Mouse (Mus musculus) limb, embryonic 13.5 days (tissue): ENCODE results near the gene Derl2. TPM values are rescaled to one million over a fixed set of nuclear protein-coding genes. Genes with fewer than 3 reads are reported as not detected.

Experiments used
- ATAC-seq: fragments of 200-750 bp; cut with Nextera tagmentation; 2 replicates; pipeline ENCODE4 v1.8.0; 2017; ENCODE audit warnings: low read depth, moderate number of reproducible peaks, moderate TSS enrichment; ENCODE audit not compliant: low FRiP score
- H3K27ac ChIP-seq: fragments of 300-500 bp; sonication (generic); 2 replicates; pipeline ENCODE4 v1.5.1; 2015; ENCODE audit warnings: inconsistent platforms, mild to moderate bottlenecking, moderate library complexity
- H3K27me3 ChIP-seq: fragments of 300-500 bp; sonication (generic); 2 replicates; pipeline ENCODE4 v1.6.1; 2015; ENCODE audit warnings: mild to moderate bottlenecking, inconsistent platforms
- H3K36me3 ChIP-seq: fragments of 300-500 bp; sonication (generic); 2 replicates; pipeline ENCODE4 v1.6.1; 2015; ENCODE audit warnings: inconsistent platforms, mild to moderate bottlenecking, moderate library complexity
- H3K4me1 ChIP-seq: fragments of 300-500 bp; sonication (generic); 2 replicates; pipeline ENCODE4 v1.6.1; 2015; ENCODE audit warnings: inconsistent platforms
- H3K4me2 ChIP-seq: fragments of 300-500 bp; sonication (generic); replicated peaks from 2 replicates; pipeline ENCODE4 v1.6.1; 2015; ENCODE audit warnings: inconsistent platforms, mild to moderate bottlenecking, moderate library complexity
- H3K4me3 ChIP-seq: fragments of 300-500 bp; sonication (generic); 2 replicates; pipeline ENCODE4 v1.5.1; 2015; ENCODE audit warnings: moderate library complexity, mild to moderate bottlenecking, inconsistent platforms
- H3K9ac ChIP-seq: fragments of 300-500 bp; sonication (generic); 2 replicates; pipeline ENCODE4 v1.6.1; 2015; ENCODE audit warnings: mild to moderate bottlenecking, inconsistent platforms
- H3K9me3 ChIP-seq: fragments of 300-500 bp; sonication (generic); 2 replicates; pipeline ENCODE4 v1.6.1; 2016; ENCODE audit warnings: inconsistent platforms
- WGBS: fragments of 180-500 bp; shearing (Covaris S2); methylation state at CpG from one replicate; pipeline ENCODE4 v1.1.7; 2015; 5-methylcytosine and 5-hydroxymethylcytosine counted together
- polyA plus RNA-seq: library from polyadenylated mRNA; unstranded; fragments of >200 nt; fragmentation: Nextera tagmentation; extraction: Ambion mirVana; gene quantifications from 2 replicates; pipeline ENCODE4 v1.2.1, GENCODE M21; 2015

Gene Derl2
- 44.2 and 49.3 TPM in 2 replicates for polyA plus RNA-seq

DNA sequence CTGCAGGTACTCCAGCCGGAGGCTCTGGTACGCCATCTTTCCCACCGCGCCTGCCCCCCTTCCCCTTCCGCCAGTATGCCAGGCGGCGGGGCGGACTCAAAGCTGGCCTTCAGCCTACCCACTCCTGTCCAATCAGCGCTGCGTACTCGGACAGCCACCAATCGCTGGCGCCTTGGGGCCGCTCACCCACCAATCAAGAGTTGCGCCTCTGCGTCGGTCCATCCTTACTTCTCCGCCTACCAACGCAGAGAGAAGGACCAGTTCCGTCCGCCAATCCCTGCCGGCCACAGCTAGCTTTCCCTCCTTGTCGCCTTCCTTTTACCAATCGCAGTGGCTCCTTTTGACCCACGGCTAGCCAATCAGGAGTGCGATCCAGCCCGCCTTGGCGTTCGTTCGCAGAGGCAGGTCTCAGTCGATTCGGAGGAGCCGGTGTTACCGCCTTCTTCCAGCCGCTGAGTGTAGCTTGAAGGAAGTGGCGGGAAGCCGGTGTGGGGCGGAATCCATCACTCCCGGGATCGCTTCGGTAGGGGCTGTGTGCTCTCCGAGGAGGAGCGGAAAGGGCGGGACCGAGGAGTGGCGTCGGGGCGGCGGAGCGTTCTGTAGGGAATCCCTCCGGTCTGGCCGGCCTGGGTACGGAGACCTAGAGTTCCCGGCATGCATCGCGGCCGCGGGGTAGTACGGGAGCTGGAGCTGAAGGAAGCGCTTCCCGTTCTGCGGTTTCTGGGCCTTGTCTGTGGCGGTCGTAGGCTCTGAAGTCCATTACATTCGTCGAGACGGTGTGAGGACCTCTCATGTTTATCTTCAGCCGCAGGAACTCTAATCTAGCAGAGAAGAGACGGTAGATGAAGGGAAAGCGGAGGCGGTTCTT lies at the start of gene Derl2, which contains the start of gene Mis12:
TSS of gene Derl2 (minus strand) at position 641 of the 868 bp plus-strand sequence.
TSS of gene Mis12 (plus strand) at position 411 of the 868 bp plus-strand sequence.
- Histone ChIP-seq H3K4me1 (peaks cover 26% of the 10 kb centered on the region), H3K27me3 (no peaks in the 10 kb centered on the region), H3K4me2 (peak within 1 kb of the TSS; percentile 92), H3K27ac (peak within 1 kb of the TSS; percentile 92), H3K36me3 (peaks cover 28% of the 10 kb centered on the region), H3K9ac (peak within 1 kb of the TSS; percentile 89), H3K4me3 (peak within 1 kb of the TSS; percentile 91), H3K9me3 (no peaks in the 10 kb centered on the region)
- WGBS, result under 1% methylated on average over 62 of the region's 71 CpGs
- ATAC-seq, result peak; percentile 100

- Histone ChIP-seq H3K27ac (no peak overlapping the region), H3K9ac (no peak overlapping the region), H3K36me3 (no peaks in the 10 kb centered on the region), H3K4me2 (no peak overlapping the region), H3K27me3 (no peaks in the 10 kb centered on the region), H3K9me3 (no peaks in the 10 kb centered on the region), H3K4me1 (no peaks in the 10 kb centered on the region), H3K4me3 (no peak overlapping the region)
- ATAC-seq, result no peak
- 0% methylated on average over 1 of the region's 1 CpGs for WGBS
Measured at GRCm38 (mm10) chr11:71052554-71052953, 32.9 kb upstream of the Derl2 start.

DNA sequence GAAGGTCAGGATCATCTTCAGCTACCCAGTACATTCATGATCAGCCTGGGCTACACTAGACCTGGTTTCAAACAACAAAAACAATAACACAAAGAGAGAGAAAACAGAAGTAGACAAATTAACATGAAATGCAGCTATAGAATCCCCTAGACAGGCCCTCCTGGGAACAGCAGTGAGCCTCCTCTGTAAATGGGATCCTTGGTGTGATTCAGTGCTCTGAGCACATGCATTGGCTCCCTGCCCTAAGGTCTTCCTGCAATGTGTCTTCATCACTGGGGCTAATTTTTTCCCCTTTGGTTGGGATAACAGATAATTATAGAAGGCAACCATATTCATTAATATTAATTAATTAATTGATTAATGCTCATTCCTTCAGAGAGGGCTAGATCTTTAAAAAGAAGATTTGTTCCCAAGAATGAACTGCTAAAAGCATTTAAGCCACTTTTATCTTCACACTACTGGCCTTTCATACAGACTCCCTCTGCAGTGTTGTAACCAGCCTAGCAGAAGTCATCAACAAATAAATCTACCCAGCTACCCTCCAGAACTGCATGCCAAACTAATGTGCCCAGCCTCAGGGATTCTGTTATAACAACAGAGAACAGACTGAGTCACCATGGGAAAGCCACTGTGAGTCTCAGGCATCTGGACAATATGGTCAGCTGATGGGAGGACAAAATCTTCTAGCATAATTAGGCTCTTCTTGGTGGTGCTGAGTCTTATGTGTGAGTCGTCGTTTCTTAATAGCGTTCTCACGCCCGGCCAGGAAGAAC lies 20.1 kb upstream of the Derl2 start:
- no peak for ATAC-seq
- Histone ChIP-seq H3K4me2 (no peak overlapping the region), H3K27me3 (no peaks in the 10 kb centered on the region), H3K4me1 (no peaks in the 10 kb centered on the region), H3K36me3 (no peaks in the 10 kb centered on the region), H3K27ac (no peak overlapping the region), H3K9me3 (no peaks in the 10 kb centered on the region), H3K4me3 (no peak overlapping the region), H3K9ac (no peak overlapping the region)
- 96% methylated on average over 5 of the region's 5 CpGs for WGBS

DNA sequence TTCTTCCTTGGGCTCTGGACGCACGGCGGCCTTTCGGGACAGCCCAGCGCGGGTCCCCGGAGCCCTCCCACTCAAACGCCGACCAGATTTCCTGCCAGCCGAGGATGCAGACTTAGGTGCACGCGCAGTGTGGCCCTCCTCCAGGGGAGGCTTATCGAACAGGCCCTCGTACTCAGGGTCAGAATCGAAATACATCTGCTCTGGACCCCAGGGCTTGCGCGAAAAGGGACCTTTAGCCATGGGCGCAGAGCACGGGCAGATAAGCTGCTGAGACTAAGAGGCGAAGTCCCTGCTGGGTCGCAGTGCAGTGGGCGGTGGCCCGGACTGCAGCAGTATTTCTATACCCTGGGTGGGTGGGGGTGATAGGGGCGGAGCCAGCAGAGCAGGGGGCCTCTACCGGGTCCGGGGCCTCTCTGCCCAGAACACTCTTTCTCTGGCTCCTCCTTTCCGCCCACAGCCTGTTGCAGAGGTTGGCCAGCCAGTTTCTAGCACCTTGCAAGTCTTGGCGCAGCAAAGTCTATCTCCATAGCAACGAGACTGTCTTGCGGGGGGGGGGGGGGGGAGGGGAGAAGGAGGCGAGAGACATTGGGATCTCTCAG lies 13.6 kb upstream of the Derl2 start, which contains the start of gene 6330403K07Rik:
TSS of gene 6330403K07Rik (minus strand) at position 351 of the 599 bp plus-strand sequence.
- peak within 1 kb of the TSS; percentile 93 for H3K27ac ChIP-seq
- peaks cover 10% of the 10 kb centered on the region for H3K36me3 ChIP-seq
- H3K4me1 ChIP-seq, result peaks cover 19% of the 10 kb centered on the region
- WGBS, result 0% methylated on average over 27 of the region's 31 CpGs
- ATAC-seq, result peak; percentile 98
- H3K9ac ChIP-seq, result peak within 1 kb of the TSS; percentile 92
- H3K9me3 ChIP-seq, result no peaks in the 10 kb centered on the region
- peak within 1 kb of the TSS; percentile 75 for H3K4me2 ChIP-seq
- H3K27me3 ChIP-seq, result no peaks in the 10 kb centered on the region
- peak within 1 kb of the TSS; percentile 73 for H3K4me3 ChIP-seq

GRCm38 (mm10) chr11:71032491-71033162 lies 13.0 kb upstream of the Derl2 start:
- Histone ChIP-seq H3K36me3 (peaks cover 16% of the 10 kb centered on the region), H3K27me3 (no peaks in the 10 kb centered on the region), H3K4me3 (peak overlapping the region; percentile 73), H3K4me2 (peak overlapping the region; percentile 75), H3K27ac (peak overlapping the region; percentile 93), H3K9ac (peak overlapping the region; percentile 92), H3K4me1 (peaks cover 19% of the 10 kb centered on the region), H3K9me3 (no peaks in the 10 kb centered on the region)
- ATAC-seq, result peak; percentile 20; the same call in 1 of the 2 replicates
- 5% methylated on average over 26 of the region's 26 CpGs for WGBS

DNA sequence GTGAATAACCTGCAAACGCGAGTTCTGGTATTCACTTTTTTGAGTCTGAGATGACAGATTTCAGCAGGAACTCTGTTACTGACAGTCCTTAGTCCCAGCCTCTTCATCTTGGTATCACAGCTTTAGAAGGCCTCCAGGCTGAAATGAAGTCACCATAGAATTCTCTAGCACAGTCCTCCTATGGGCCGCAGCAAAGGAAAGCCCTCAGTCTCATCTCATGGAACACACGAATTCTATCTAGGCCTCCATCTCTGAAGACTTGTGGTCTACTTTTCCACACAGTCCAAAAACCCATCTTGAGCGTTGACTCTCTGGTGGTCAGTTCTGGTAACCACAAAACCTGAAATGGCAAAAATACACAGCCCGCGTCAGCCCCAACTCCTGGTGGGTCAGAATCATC lies 12.4 kb upstream of the Derl2 start:
- Histone ChIP-seq H3K4me3 (peak overlapping the region; percentile 73), H3K9ac (peak overlapping the region; percentile 92), H3K4me2 (peak overlapping the region; percentile 75), H3K27ac (peak overlapping the region; percentile 93), H3K36me3 (peaks cover 22% of the 10 kb centered on the region), H3K4me1 (peaks cover 19% of the 10 kb centered on the region), H3K9me3 (no peaks in the 10 kb centered on the region), H3K27me3 (no peaks in the 10 kb centered on the region)
- WGBS, result 58% methylated on average over 7 of the region's 7 CpGs
- ATAC-seq, result no peak

DNA sequence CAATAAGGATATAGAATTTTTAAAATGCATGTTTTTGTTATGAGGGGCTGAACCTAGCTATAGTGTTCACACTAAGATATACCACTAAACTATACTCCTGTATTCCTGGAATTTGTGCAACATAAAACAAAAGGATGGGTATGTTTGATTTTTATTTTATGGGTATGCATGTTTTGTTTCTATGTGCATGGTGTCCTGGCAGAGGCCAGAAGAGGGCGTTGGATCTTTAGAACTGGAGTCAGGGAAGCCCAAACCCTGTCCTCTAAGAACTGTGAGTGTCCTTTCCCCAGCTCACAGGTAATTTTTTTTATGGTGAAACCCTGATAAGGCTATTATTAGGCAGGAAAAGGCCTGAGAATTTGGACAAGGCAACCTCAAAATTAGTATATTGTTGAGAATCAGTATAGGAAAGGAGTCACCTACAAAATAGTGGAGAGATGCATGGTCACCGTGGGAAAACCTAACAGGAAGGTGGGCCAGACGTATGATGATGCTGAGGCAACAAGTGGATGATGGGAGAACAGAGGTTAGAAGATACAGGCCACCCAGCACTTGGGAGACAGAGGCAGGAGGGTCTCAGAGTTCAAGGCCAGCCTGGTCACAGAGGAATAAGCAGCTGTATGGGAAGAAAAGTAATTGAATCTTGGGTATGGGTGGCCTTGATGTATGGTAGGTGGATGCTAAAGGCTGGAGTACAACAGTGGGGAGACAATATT lies 9.9 kb upstream of the Derl2 start:
- H3K36me3 ChIP-seq, result peaks cover 47% of the 10 kb centered on the region
- H3K9me3 ChIP-seq, result no peaks in the 10 kb centered on the region
- no peak for ATAC-seq
- H3K4me3 ChIP-seq, result no peak overlapping the region
- no peaks in the 10 kb centered on the region for H3K27me3 ChIP-seq
- H3K27ac ChIP-seq, result no peak overlapping the region
- no peak overlapping the region for H3K9ac ChIP-seq
- no peak overlapping the region for H3K4me2 ChIP-seq
- H3K4me1 ChIP-seq, result peaks cover 19% of the 10 kb centered on the region
- 72% methylated on average over 3 of the region's 3 CpGs for WGBS

- H3K27ac ChIP-seq, result no peak overlapping the region
- 65% methylated on average over 3 of the region's 3 CpGs for WGBS
- no peak overlapping the region for H3K4me3 ChIP-seq
- no peak overlapping the region for H3K4me2 ChIP-seq
- no peaks in the 10 kb centered on the region for H3K27me3 ChIP-seq
- H3K9me3 ChIP-seq, result no peaks in the 10 kb centered on the region
- no peak overlapping the region for H3K9ac ChIP-seq
- peaks cover 58% of the 10 kb centered on the region for H3K36me3 ChIP-seq
- no peak for ATAC-seq
- peaks cover 15% of the 10 kb centered on the region for H3K4me1 ChIP-seq
Measured at GRCm38 (mm10) chr11:71028280-71028679, 8.6 kb upstream of the Derl2 start.

- WGBS, result 5% methylated on average over 28 of the region's 28 CpGs
- Histone ChIP-seq H3K27me3 (no peaks in the 10 kb centered on the region), H3K4me1 (peaks cover 26% of the 10 kb centered on the region), H3K27ac (peak overlapping the region; percentile 70; the same call in 1 of the 2 replicates), H3K9ac (peak overlapping the region; percentile 89), H3K9me3 (no peaks in the 10 kb centered on the region), H3K4me2 (peak overlapping the region; percentile 81), H3K4me3 (peak overlapping the region; percentile 91), H3K36me3 (peaks cover 29% of the 10 kb centered on the region)
- ATAC-seq, result peak; percentile 9
Measured at GRCm38 (mm10) chr11:71018416-71019200, 1.0 kb downstream of the Derl2 start.

DNA sequence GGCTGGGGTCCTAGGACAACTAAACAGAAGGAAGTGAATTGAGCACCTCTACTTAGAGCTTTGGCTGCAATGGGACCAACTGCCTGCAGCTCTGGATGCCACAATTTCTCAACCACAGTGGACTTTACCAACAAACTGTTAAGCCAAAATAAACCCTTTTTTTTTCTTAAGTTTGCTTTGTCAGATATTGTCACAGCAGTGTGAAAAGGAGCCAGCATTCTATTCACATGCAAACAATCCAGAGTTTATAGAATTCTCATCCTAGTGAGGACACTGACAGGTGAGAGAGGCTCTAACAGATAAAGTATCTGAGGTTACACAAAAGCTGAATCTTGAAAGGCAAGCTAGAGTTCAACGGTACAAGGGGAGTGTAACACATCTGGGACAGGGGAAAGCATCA lies 2.6 kb downstream of the Derl2 start:
- WGBS, result 94% methylated on average over 1 of the region's 1 CpGs

More for the DNA sequence above, 2.6 kb downstream of the Derl2 start:
- ATAC-seq, result no peak
- peaks cover 27% of the 10 kb centered on the region for H3K36me3 ChIP-seq
- H3K4me2 ChIP-seq, result no peak overlapping the region
- H3K4me1 ChIP-seq, result peaks cover 26% of the 10 kb centered on the region
- no peaks in the 10 kb centered on the region for H3K27me3 ChIP-seq
- no peak overlapping the region for H3K27ac ChIP-seq
- no peak overlapping the region for H3K4me3 ChIP-seq
- no peak overlapping the region for H3K9ac ChIP-seq
- no peaks in the 10 kb centered on the region for H3K9me3 ChIP-seq
